Mouse (Mus musculus) thymus, adult 2 months (tissue): Measurements from ENCODE around the gene Mamld1. TPM values are rescaled to one million over a fixed set of nuclear protein-coding genes. Genes with fewer than 3 reads are reported as not detected.

ENCODE experiments used
- DNase-seq: peaks from one replicate; pipeline ENCODE4 v3.0.0; 2021
- H3K27ac ChIP-seq: fragments of 200-500 bp; 2 replicates; pipeline ENCODE4 v1.5.1; 2012; ENCODE audit warnings: low read length, control low read depth; ENCODE audit not compliant: control insufficient read depth, insufficient read depth
- H3K27me3 ChIP-seq: fragments of 200-500 bp; 2 replicates; pipeline ENCODE4 v1.6.1; 2012; ENCODE audit warnings: mild to moderate bottlenecking, low read length, moderate library complexity, mixed read lengths; ENCODE audit not compliant: control insufficient read depth, insufficient read depth
- H3K36me3 ChIP-seq: fragments of 200-500 bp; 2 replicates; pipeline ENCODE4 v1.6.1; 2012; ENCODE audit warnings: mild to moderate bottlenecking, low read length, moderate library complexity; ENCODE audit not compliant: control insufficient read depth, insufficient read depth
- H3K4me1 ChIP-seq: fragments of 200-500 bp; replicated peaks from 2 replicates; pipeline ENCODE4 v1.6.1; 2012; ENCODE audit warnings: low read length; ENCODE audit not compliant: control insufficient read depth, insufficient read depth
- H3K4me3 ChIP-seq: fragments of 200-500 bp; 2 replicates; pipeline ENCODE4 v1.5.1; 2012; ENCODE audit warnings: mild to moderate bottlenecking, low read length, control low read depth, moderate library complexity; ENCODE audit not compliant: control insufficient read depth, insufficient read depth
- CTCF ChIP-seq: fragments of 200-500 bp; IDR thresholded peaks from 2 replicates; pipeline ENCODE4 v1.5.1; 2012; ENCODE audit warnings: mild to moderate bottlenecking, control low read depth, low read length, moderate library complexity, borderline replicate concordance; ENCODE audit not compliant: control insufficient read depth, poor library complexity, insufficient read depth; ENCODE audit errors: extremely low read depth
- POLR2A ChIP-seq: fragments of 200-500 bp; IDR thresholded peaks from 2 replicates; pipeline ENCODE4 v1.6.1; 2012; ENCODE audit warnings: mild to moderate bottlenecking, low read length, control low read depth, moderate library complexity; ENCODE audit not compliant: control insufficient read depth, poor library complexity, insufficient read depth; ENCODE audit errors: extremely low read depth
- WGBS: fragments of 180-500 bp; shearing (Covaris S2); methylation state at CpG from one replicate; pipeline ENCODE4 v1.1.7; 2018; 5-methylcytosine and 5-hydroxymethylcytosine counted together
- polyA plus RNA-seq: library from polyadenylated mRNA; depleted of rRNA; stranded (reverse); fragments of >200 nt; gene quantifications from 2 replicates; pipeline ENCODE4 v1.2.3, GENCODE M21; 2012

Gene Mamld1
- polyA plus RNA-seq, 1 experiment, result 2.5 TPM

DNA sequence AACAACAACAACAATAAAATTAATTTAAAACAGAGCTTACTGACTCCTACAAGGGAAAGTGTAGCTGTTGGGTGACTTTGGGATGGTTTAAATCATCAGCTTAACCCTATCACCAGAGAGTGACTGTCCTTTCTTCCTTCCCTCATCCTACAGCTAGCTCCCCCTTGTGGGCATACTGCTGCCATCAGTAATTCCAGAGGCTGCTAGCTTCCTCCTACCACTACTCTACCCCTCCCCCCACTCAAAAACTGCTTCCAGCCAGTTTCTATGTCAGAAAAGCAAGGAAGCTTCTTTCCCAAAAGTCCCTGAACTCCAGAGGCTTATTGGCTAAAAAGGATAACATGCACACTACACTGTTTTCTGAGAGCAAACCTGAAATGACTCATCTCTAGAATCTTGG lies 81.4 kb downstream of the Mamld1 start:
- Histone ChIP-seq H3K36me3 (no peaks in the 10 kb centered on the region), H3K4me1 (no peaks in the 10 kb centered on the region), H3K27ac (no peak overlapping the region), H3K4me3 (no peak overlapping the region), H3K27me3 (no peaks in the 10 kb centered on the region)
- no peak for DNase-seq
- no peak for TF ChIP-seq CTCF
- TF ChIP-seq POLR2A, result no peak

DNA sequence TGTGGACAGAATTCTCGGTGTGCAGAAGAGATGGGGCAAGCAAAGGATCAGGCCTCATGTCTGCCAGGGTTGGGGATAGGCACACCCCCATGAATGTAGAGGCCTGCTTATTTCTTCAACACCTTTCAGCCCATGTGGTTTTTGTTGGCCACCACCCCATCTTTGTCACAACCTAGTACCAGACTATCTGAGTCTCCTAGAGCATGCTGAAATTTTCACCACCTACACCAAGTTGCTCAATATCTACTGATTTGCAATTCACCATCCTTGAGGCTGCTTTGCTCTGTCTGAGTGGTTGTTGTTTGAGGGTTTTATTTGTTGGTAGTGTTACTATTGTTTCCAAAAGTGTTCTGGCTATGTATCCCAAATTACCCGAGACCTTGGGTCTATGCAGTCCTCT lies 91.3 kb downstream of the Mamld1 start:
- Histone ChIP-seq H3K4me3 (no peak overlapping the region), H3K27me3 (no peaks in the 10 kb centered on the region), H3K4me1 (no peaks in the 10 kb centered on the region), H3K36me3 (no peaks in the 10 kb centered on the region), H3K27ac (no peak overlapping the region)
- DNase-seq, result no peak
- WGBS, result 91% methylated on average over 2 of the region's 2 CpGs
- no peak for TF ChIP-seq POLR2A
- TF ChIP-seq CTCF, result no peak

DNA sequence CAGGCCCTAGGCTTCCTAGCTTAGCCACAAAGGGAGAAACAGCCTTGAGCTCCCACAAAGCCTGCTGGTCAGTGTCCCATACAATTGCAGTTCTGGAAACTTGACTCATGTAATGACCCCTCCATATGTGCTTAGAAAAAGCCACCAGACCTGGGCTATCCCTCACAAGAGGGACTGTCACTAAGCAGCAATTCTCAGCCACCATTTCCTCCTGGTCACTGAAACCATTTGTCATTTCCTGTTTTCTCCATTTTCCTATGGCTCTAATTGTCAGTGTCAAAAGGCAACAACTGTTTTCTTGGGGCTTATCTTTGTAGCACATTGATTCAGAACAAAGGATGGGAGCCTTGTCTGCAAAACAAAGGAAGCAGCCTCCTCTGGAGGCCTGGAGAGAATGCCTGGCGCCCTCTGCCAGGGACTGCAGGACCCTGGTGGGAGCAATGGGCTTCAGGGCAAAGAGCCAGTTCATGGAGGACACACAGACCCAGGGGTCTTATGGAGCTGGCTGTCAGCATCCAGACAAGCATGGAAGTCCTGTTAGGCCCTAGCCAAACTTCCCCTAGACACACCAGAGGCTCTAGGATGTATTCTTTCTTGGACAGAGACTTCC lies 99.5 kb downstream of the Mamld1 start:
- TF ChIP-seq POLR2A (no peak), CTCF (no peak)
- WGBS, result 83% methylated on average over 1 of the region's 1 CpGs
- H3K27ac ChIP-seq, result no peak overlapping the region
- H3K4me1 ChIP-seq, result no peaks in the 10 kb centered on the region
- no peak overlapping the region for H3K4me3 ChIP-seq
- DNase-seq, result no peak
- H3K36me3 ChIP-seq, result no peaks in the 10 kb centered on the region
- no peaks in the 10 kb centered on the region for H3K27me3 ChIP-seq

- Histone ChIP-seq H3K27ac (no peak overlapping the region), H3K36me3 (no peaks in the 10 kb centered on the region), H3K4me1 (no peaks in the 10 kb centered on the region), H3K4me3 (no peak overlapping the region), H3K27me3 (no peaks in the 10 kb centered on the region)
- TF ChIP-seq CTCF (no peak), POLR2A (no peak)
- DNase-seq, result no peak
- 92% methylated on average over 4 of the region's 4 CpGs for WGBS
Measured at GRCm38 (mm10) chrX:71150551-71151001, 100.5 kb downstream of the Mamld1 start.

DNA sequence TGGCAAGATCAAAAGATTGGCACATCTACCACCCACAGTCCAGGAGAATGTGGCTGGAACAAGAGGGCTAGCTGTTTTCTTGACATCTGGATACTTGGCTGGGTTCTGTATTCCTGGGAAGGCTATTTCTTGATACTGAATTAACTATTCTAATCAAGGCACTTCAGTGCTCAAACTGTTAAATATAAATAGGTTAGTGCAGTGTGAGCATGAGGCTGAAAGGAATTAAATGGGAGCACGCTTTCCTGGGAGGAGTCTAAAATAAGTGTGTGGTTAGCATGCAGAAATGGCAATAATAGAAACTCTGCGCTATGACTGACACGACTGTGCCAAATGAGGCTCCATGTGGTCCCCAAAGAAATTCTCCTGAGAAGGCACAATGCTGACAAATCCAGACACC lies 131.5 kb downstream of the Mamld1 start:
- Histone ChIP-seq H3K36me3 (no peaks in the 10 kb centered on the region), H3K4me1 (no peaks in the 10 kb centered on the region), H3K4me3 (no peak overlapping the region), H3K27me3 (no peaks in the 10 kb centered on the region), H3K27ac (no peak overlapping the region)
- no peak for DNase-seq
- WGBS, result 56% methylated on average over 3 of the region's 3 CpGs
- TF ChIP-seq POLR2A (no peak), CTCF (no peak)

DNA sequence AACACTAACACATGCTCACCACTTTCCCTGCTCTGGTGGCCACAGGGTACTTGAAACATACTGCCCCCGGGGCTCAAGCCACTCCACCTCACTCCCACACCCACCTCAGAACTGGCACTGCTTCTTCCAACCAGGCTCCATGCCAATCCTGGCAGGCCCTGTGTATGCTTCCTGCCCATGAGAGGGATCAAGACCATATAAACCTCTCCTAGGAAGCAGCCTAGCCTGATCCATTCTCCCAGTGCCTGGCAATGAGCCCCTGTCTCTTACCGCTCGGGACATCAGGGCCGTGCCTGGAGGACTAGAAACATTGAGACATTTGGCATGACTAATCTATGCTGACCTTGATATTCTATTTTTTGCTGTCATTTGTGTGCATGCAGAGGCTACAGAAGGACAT lies 133.6 kb downstream of the Mamld1 start:
- WGBS, result 97% methylated on average over 4 of the region's 4 CpGs
- TF ChIP-seq POLR2A, result no peak
- TF ChIP-seq CTCF, result no peak
- no peak for DNase-seq

GRCm38 (mm10) chrX:71186396-71186795 lies 136.3 kb downstream of the Mamld1 start:
- no peak overlapping the region for H3K4me3 ChIP-seq
- 100% methylated on average over 1 of the region's 1 CpGs for WGBS
- no peaks in the 10 kb centered on the region for H3K4me1 ChIP-seq
- no peak for DNase-seq
- H3K27me3 ChIP-seq, result no peaks in the 10 kb centered on the region
- H3K27ac ChIP-seq, result no peak overlapping the region
- H3K36me3 ChIP-seq, result no peaks in the 10 kb centered on the region
- no peak for TF ChIP-seq CTCF
- TF ChIP-seq POLR2A, result no peak

More for the DNA sequence above, 133.6 kb downstream of the Mamld1 start:
- no peak overlapping the region for H3K4me3 ChIP-seq
- H3K36me3 ChIP-seq, result no peaks in the 10 kb centered on the region
- no peaks in the 10 kb centered on the region for H3K4me1 ChIP-seq
- H3K27ac ChIP-seq, result no peak overlapping the region
- no peaks in the 10 kb centered on the region for H3K27me3 ChIP-seq
